ENCODE assay signal across 8 mouse cellular contexts in the genomic region with DNA sequence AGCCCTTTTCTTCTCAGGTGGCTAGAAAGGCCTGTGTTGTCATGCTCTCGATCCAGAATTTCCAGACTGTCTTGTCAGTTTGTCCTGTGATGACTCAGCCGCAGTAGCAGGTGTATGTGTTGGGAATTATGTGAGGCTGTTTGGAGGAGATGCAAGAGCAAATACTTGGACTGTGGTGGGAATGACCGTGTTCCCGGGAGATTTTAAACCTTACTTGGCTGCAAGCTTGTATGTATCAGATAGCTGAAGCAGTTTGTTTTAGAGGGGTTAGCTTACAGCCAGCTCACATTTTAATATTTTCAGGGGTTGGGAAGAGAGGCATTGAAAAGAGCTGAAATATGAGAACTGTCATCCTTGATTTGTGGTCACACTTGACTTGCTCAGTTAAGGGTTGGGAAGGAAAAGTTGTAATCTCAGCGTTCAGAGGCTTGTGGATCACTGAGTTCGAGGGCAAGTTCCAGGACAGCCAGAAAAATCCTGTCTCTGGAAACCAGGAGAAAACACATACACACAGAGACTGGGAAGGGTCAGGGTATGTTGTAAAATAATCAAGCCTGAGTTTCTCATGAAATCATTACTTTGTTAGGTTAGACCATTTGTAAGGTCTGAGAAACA. TPM values are rescaled to one million over a fixed set of nuclear protein-coding genes. Genes with fewer than 3 reads are reported as not detected.
DNase-seq lines count a peak whose midpoint lies in the region; ATAC-seq and TF ChIP-seq lines count a peak whose summit lies in the region.

No protein-coding gene starts in this region.

- no peak for TF ChIP-seq CTCF in E14TG2a.4 (conservative IDR thresholded peaks at IDR 0.05; ENCODE audit: low read length)
- TF ChIP-seq CTCF in lung, postnatal 0 days (IDR thresholded peaks at IDR 0.05) = no peak

- WGBS in hindbrain, embryonic 14.5 days = 82% methylated on average over 6 of the region's 6 CpGs
- 47% methylated on average over 6 of the region's 6 CpGs for WGBS in lung, postnatal 0 days

- H3K4me3 ChIP-seq in E14TG2a.4 (replicated peaks; ENCODE audit: low read length) = peak overlapping the region; percentile 85
- 0 out of 2 replicates have a peak overlapping the region, but pooled peaks have one; percentile 94 for H3K4me3 ChIP-seq in hindbrain, embryonic 14.5 days (replicated peaks; ENCODE audit: low read length)
- H3K4me3 ChIP-seq in lung, postnatal 0 days (ENCODE audit: low read depth, low read length) = peak overlapping the region; percentile 86; the same call in 1 of the 2 replicates

- peak; percentile 8 for DNase-seq in cerebellum, adult 9-11 months
- no peak for DNase-seq in cerebellum, postnatal 25 days
- DNase-seq in hindbrain, embryonic 14.5 days (ENCODE audit: low spot score) = no peak
- peak; percentile 33 for DNase-seq in lung, postnatal 0 days (ENCODE audit: low spot score)
- DNase-seq in testis, postnatal 10 days (ENCODE audit: low spot score) = no peak
- DNase-seq in layer of hippocampus, postnatal 10 days (ENCODE audit: low spot score in 2 of 2) = no peak

- peaks cover 41% of the 10 kb centered on the region for H3K4me1 ChIP-seq in E14TG2a.4 (replicated peaks; ENCODE audit: low read depth, low read length)
- H3K4me1 ChIP-seq in hindbrain, embryonic 14.5 days (replicated peaks; ENCODE audit: control insufficient read depth, insufficient read depth, low read length) = peaks cover 24% of the 10 kb centered on the region
- peaks cover 9% of the 10 kb centered on the region for H3K4me1 ChIP-seq in lung, postnatal 0 days (ENCODE audit: insufficient read depth, low read depth, low read length)

- H3K27ac ChIP-seq in hindbrain, embryonic 14.5 days = no peak overlapping the region
- H3K27ac ChIP-seq in lung, postnatal 0 days (ENCODE audit: low read length) = peak overlapping the region; percentile 90

- H3K9ac ChIP-seq in hindbrain, embryonic 14.5 days = peak overlapping the region; percentile 39; the same call in 1 of the 2 replicates
- H3K9ac ChIP-seq in lung, postnatal 0 days (replicated peaks; ENCODE audit: low read depth) = 0 out of 2 replicates have a peak overlapping the region, but pooled peaks have one; percentile 3

- no peak for ATAC-seq in hindbrain, embryonic 14.5 days (ENCODE audit: low FRiP score)
- no peak for ATAC-seq in lung, postnatal 0 days
- ATAC-seq in frontal cortex, adult (ENCODE audit: low TSS enrichment) = no peak

- TF ChIP-seq EP300 in lung, postnatal 0 days (IDR thresholded peaks at IDR 0.05) = no peak

- H3K36me3 ChIP-seq in E14TG2a.4 (ENCODE audit: insufficient read depth, low read length) = peaks cover 50% of the 10 kb centered on the region
- H3K36me3 ChIP-seq in hindbrain, embryonic 14.5 days (replicated peaks; ENCODE audit: control insufficient read depth, insufficient read depth) = peaks cover 33% of the 10 kb centered on the region
- H3K36me3 ChIP-seq in lung, postnatal 0 days (ENCODE audit: insufficient read depth, low read length) = peaks cover 8% of the 10 kb centered on the region

- H3K4me2 ChIP-seq in hindbrain, embryonic 14.5 days (replicated peaks) = peak overlapping the region; percentile 70
- peak overlapping the region; percentile 73 for H3K4me2 ChIP-seq in lung, postnatal 0 days (replicated peaks; ENCODE audit: low read depth, low read length)

- no peaks in the 10 kb centered on the region for H3K9me3 ChIP-seq in E14TG2a.4 (ENCODE audit: low read length)
- H3K9me3 ChIP-seq in hindbrain, embryonic 14.5 days (ENCODE audit: control insufficient read depth, low read length) = no peaks in the 10 kb centered on the region
- no peaks in the 10 kb centered on the region for H3K9me3 ChIP-seq in lung, postnatal 0 days (ENCODE audit: low read length)

- H3K27me3 ChIP-seq in E14TG2a.4 (ENCODE audit: insufficient read depth, low read length) = no peaks in the 10 kb centered on the region
- H3K27me3 ChIP-seq in hindbrain, embryonic 14.5 days (ENCODE audit: control insufficient read depth, insufficient read depth, low read length) = no peaks in the 10 kb centered on the region
- H3K27me3 ChIP-seq in lung, postnatal 0 days (replicated peaks; ENCODE audit: insufficient read depth, low read length) = no peaks in the 10 kb centered on the region

RNA-seq across cellular contexts. Expression of a gene that starts 2.0 kb away (rescaled TPM):
- polyA plus RNA-seq in hindbrain, embryonic 14.5 days (2014; fragmentation: Nextera tagmentation; extraction: Ambion mirVana) = 409 and 428 TPM in 2 replicates
- polyA plus RNA-seq in lung, postnatal 0 days (2015; fragmentation: Nextera tagmentation; extraction: Ambion mirVana) = 364 and 369 TPM in 2 replicates
- total RNA-seq in layer of hippocampus, postnatal 10 days (2021) = 100 to 1,000 TPM; 131 to 135 TPM

RNA-seq across cellular contexts. Expression of a gene that starts 12.0 kb away (rescaled TPM):
- polyA plus RNA-seq in hindbrain, embryonic 14.5 days (2014; fragmentation: Nextera tagmentation; extraction: Ambion mirVana) = 4.5 and 4.8 TPM in 2 replicates
- 10.9 and 11.6 TPM in 2 replicates for polyA plus RNA-seq in lung, postnatal 0 days (2015; fragmentation: Nextera tagmentation; extraction: Ambion mirVana)
- 1 to 10 TPM; 6.8 to 7.0 TPM for total RNA-seq in layer of hippocampus, postnatal 10 days (2021)

RNA-seq across cellular contexts. Expression of a gene that starts 50.8 kb away (rescaled TPM):
- polyA plus RNA-seq in hindbrain, embryonic 14.5 days (2014; fragmentation: Nextera tagmentation; extraction: Ambion mirVana) = 5.8 and 8.0 TPM in 2 replicates
- polyA plus RNA-seq in lung, postnatal 0 days (2015; fragmentation: Nextera tagmentation; extraction: Ambion mirVana) = 1.7 and 1.9 TPM in 2 replicates
- 10 to 100 TPM; 23.8 to 29.4 TPM for total RNA-seq in layer of hippocampus, postnatal 10 days (2021)

RNA-seq across cellular contexts. Expression of a gene that starts 58.5 kb away (rescaled TPM):
- polyA plus RNA-seq in hindbrain, embryonic 14.5 days (2014; fragmentation: Nextera tagmentation; extraction: Ambion mirVana) = not detected in 2 replicates
- not detected in 2 replicates for polyA plus RNA-seq in lung, postnatal 0 days (2015; fragmentation: Nextera tagmentation; extraction: Ambion mirVana)
- total RNA-seq in layer of hippocampus, postnatal 10 days (2021) = not detected

Comparison
In these comparisons a context has a peak if more than half of its experiments do, and no peak if none do; other contexts are left out.
1. DNase-seq: peak in cerebellum, adult 9-11 months (single experiment) and lung, postnatal 0 days (single experiment); none in cerebellum, postnatal 25 days (0 of 2), hindbrain, embryonic 14.5 days (single experiment), testis, postnatal 10 days (single experiment) and layer of hippocampus, postnatal 10 days (0 of 2).
2. Peak in every context shown above with its lines, with median percentiles within 50 percentile points of each other: H3K4me3 ChIP-seq.